Comparison of ENCODE assay signal across 16 mouse cellular contexts in the genomic region with DNA sequence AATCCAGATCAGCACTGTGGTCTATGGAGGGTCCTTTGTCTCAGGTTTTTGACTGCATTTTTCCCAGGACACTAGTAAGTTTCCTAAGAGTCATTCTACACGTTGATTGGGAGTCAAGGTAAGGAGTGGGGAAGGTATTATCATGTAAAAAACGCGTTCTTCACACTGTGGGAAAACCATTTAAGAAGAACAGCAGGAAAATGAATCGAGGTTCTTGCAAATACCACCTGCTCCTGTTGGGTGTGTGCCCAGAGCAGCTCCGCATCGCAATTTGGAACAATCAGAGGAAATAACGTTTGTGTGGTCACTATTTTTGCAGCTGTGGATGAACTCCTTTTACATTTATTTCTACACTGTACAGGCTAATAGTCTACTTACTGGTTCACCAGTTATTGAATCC.
DNase-seq lines count a peak whose midpoint lies in the region; ATAC-seq and TF ChIP-seq lines count a peak whose summit lies in the region.
"Had no signal": no experiment of that assay in that cellular context is flagged by ENCODE, and none has a peak within 500 bp of the region (broad histone marks: within the 10 kb centered on the region; RNA-seq: fewer than 3 reads in every experiment).

No protein-coding gene starts in this region.

- no peaks in the 10 kb centered on the region for H3K79me2 ChIP-seq in heart, adult 2 months (replicated peaks; ENCODE audit: control insufficient read depth, insufficient read depth, low read length)

- no peak for TF ChIP-seq CTCF in heart, adult 2 months (IDR thresholded peaks at IDR 0.05)

- H3K9me3 ChIP-seq in heart, embryonic 12.5 days (replicated peaks) = no peaks in the 10 kb centered on the region
- H3K9me3 ChIP-seq: embryonic facial prominence, embryonic 15.5 days; neural tube, embryonic 13.5 days had no signal

- DNase-seq in heart, adult 2 months = peak; percentile 52 to 69
- peak; percentile 34 for DNase-seq in lung, postnatal 14 days
- no peak for DNase-seq in lung, postnatal 25 days (ENCODE audit: low spot score)
- peak; percentile 60 for DNase-seq in gastrocnemius, postnatal 25 days
- peak; percentile 32 to 52 for DNase-seq in heart, postnatal 36 days
- no peak for DNase-seq in thymus, postnatal 25 days
- no peak for DNase-seq in kidney, adult 11 months
- DNase-seq: adrenal gland, adult 2 months; kidney, adult 9 months; thymus, postnatal 4 days had no signal

- no peaks in the 10 kb centered on the region for H3K27me3 ChIP-seq in heart, adult 2 months (ENCODE audit: control insufficient read depth, insufficient read depth, low read length)
- H3K27me3 ChIP-seq in heart, embryonic 12.5 days (replicated peaks) = no peaks in the 10 kb centered on the region
- H3K27me3 ChIP-seq: CH12.LX; embryonic facial prominence, embryonic 15.5 days; neural tube, embryonic 13.5 days had no signal

- H3K4me1 ChIP-seq in heart, adult 2 months (ENCODE audit: control insufficient read depth, insufficient read depth, low read length) = peaks cover 8% of the 10 kb centered on the region
- peaks cover 19% of the 10 kb centered on the region for H3K4me1 ChIP-seq in heart, embryonic 12.5 days (replicated peaks)
- H3K4me1 ChIP-seq: neural tube, embryonic 13.5 days had no signal

- ATAC-seq in heart, embryonic 12.5 days (ENCODE audit: insufficient number of reproducible peaks, low FRiP score) = no peak

- H3K36me3 ChIP-seq in heart, adult 2 months (ENCODE audit: control insufficient read depth, insufficient read depth, low read length) = no peaks in the 10 kb centered on the region
- no peaks in the 10 kb centered on the region for H3K36me3 ChIP-seq in heart, embryonic 12.5 days
- H3K36me3 ChIP-seq: embryonic facial prominence, embryonic 15.5 days; neural tube, embryonic 13.5 days had no signal

- no peak overlapping the region for H3K4me3 ChIP-seq in heart, adult 2 months
- H3K4me3 ChIP-seq in heart, embryonic 12.5 days = no peak overlapping the region
- H3K4me3 ChIP-seq: embryonic facial prominence, embryonic 15.5 days; neural tube, embryonic 13.5 days had no signal

- intact Hi-C loops in heart, adult 2 months (cut with DNase I) = no loop called here
- intact Hi-C loops in heart, postnatal 36 days (cut with DNase I) = no loop called here

- peak overlapping the region; percentile 38; the same call in 1 of the 2 replicates for H3K27ac ChIP-seq in heart, adult 2 months
- no peak overlapping the region for H3K27ac ChIP-seq in heart, embryonic 12.5 days (ENCODE audit: poor library complexity, severe bottlenecking)
- H3K27ac ChIP-seq: embryonic facial prominence, embryonic 15.5 days; hindbrain, embryonic 14.5 days; neural tube, embryonic 13.5 days had no signal

- H3K4me2 ChIP-seq in heart, embryonic 12.5 days = no peak overlapping the region
- H3K4me2 ChIP-seq: embryonic facial prominence, embryonic 15.5 days; hindbrain, embryonic 14.5 days; liver, embryonic 11.5 days; neural tube, embryonic 13.5 days had no signal

- peak; percentile 97 for TF ChIP-seq EP300 in heart, adult 2 months (IDR thresholded peaks at IDR 0.05; ENCODE audit: insufficient read depth, low read depth, low read length)

- 46% methylated on average over 7 of the region's 7 CpGs for WGBS in heart, adult 2 months
- WGBS in heart, embryonic 12.5 days = 66% methylated on average over 7 of the region's 7 CpGs

- TF ChIP-seq POLR2A in heart, adult 2 months (IDR thresholded peaks at IDR 0.05; ENCODE audit: insufficient read depth, low read depth, low read length) = no peak

- no peak overlapping the region for H3K9ac ChIP-seq in heart, adult 2 months (ENCODE audit: low read depth, low read length)
- H3K9ac ChIP-seq in heart, embryonic 12.5 days = no peak overlapping the region
- H3K9ac ChIP-seq: embryonic facial prominence, embryonic 15.5 days; hindbrain, embryonic 14.5 days; neural tube, embryonic 13.5 days had no signal

Comparison
In these comparisons a context has a peak if more than half of its experiments do, and no peak if none do; other contexts are left out.
1. DNase-seq: peak in heart, adult 2 months (2 of 2), lung, postnatal 14 days (single experiment), gastrocnemius, postnatal 25 days (single experiment) and heart, postnatal 36 days (2 of 2); none in lung, postnatal 25 days (single experiment), thymus, postnatal 25 days (single experiment) and kidney, adult 11 months (single experiment).